Mouse (Mus musculus): ENCODE data around the gene Dnal1. TPM values are rescaled to one million over a fixed set of nuclear protein-coding genes. Genes with fewer than 3 reads are reported as not detected.

Dnal1 gene
- polyA plus RNA-seq, 1 experiment from 2014 or later, result 3.1 TPM

DNA sequence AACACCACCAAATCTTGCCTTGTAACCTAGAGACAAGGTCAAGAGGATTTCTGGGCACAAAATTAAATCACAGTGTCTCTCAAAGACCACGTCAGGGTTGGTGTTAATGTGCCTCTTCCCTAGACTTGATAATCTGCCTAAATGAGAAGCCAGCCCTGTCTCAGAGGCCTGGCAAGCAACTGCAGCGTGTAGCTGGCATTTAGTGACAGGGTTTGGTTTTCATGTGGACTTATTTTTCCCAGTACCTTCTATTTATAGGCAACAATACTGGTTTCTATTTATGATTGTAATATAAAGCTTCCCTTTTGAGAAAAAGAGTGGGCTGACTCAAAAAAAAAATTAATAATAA, 41.3 kb downstream of the Dnal1 start:
- Histone ChIP-seq H3K27ac (ENCODE audit: low read length) (no peak overlapping the region), H3K4me1 (ENCODE audit: insufficient read depth, low read depth, low read length) (no peaks in the 10 kb centered on the region), H3K4me2 (replicated peaks; ENCODE audit: low read depth, low read length) (no peak overlapping the region), H3K9me3 (ENCODE audit: low read length) (no peaks in the 10 kb centered on the region), H3K9ac (replicated peaks; ENCODE audit: low read depth) (no peak overlapping the region), H3K36me3 (ENCODE audit: insufficient read depth, low read length) (peaks cover 43% of the 10 kb centered on the region), H3K27me3 (replicated peaks; ENCODE audit: insufficient read depth, low read length) (no peaks in the 10 kb centered on the region), H3K4me3 (ENCODE audit: low read depth, low read length) (no peak overlapping the region)
- WGBS, result 67% methylated on average over 2 of the region's 2 CpGs
- DNase-seq (ENCODE audit: low spot score) (no peak), ATAC-seq (no peak)
- no peak for TF ChIP-seq EP300 (IDR thresholded peaks at IDR 0.05)
- TF ChIP-seq CTCF (IDR thresholded peaks at IDR 0.05), result no peak

DNA sequence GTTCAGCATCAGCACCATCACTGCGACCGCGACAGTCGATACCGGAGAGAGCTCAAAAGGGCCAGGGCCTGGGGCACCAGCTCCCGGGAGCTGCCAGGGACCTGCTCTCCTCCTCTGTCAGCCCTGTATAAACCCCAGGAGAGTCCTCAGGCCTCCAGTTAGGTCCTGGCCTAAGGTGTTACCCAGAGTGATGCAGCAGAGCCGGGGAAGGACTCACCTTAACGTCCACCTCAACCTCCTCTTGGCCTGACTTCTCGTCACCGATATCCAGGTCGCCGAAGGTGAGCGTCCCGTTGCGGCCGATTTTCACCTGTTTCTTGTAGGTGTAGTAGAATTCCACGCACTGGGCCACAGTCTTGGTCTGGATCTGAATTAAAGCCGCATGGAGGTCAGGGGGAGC, 42.0 kb downstream of the Dnal1 start:
- Histone ChIP-seq H3K4me2 (replicated peaks; ENCODE audit: low read depth, low read length) (no peak overlapping the region), H3K4me3 (ENCODE audit: low read depth, low read length) (no peak overlapping the region), H3K4me1 (ENCODE audit: insufficient read depth, low read depth, low read length) (no peaks in the 10 kb centered on the region), H3K9me3 (ENCODE audit: low read length) (no peaks in the 10 kb centered on the region), H3K27me3 (replicated peaks; ENCODE audit: insufficient read depth, low read length) (no peaks in the 10 kb centered on the region), H3K9ac (replicated peaks; ENCODE audit: low read depth) (no peak overlapping the region), H3K27ac (ENCODE audit: low read length) (no peak overlapping the region), H3K36me3 (ENCODE audit: insufficient read depth, low read length) (peaks cover 46% of the 10 kb centered on the region)
- DNase-seq (ENCODE audit: low spot score) (no peak), ATAC-seq (no peak)
- TF ChIP-seq EP300 (IDR thresholded peaks at IDR 0.05), result no peak
- no peak for TF ChIP-seq CTCF (IDR thresholded peaks at IDR 0.05)
- WGBS, result 97% methylated on average over 18 of the region's 18 CpGs

DNA sequence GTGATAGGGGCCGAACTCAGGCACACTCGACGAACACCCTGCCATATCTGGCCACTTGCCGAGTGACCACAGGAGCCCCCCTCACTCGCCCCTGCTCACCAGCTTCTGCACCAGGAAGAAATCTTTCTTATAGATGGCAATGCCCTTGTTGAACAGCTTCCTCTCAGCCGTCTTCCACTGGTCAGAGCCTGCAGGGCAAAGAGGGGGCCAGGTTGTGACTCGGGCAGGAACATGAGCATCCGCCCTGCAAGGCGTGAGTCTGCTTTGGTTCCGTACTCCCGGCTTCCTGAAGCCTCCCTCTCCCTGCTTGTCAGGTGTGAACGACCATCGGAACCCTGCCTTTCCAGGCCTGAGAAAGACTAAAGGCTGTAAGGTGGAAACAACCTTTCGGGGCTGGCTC, 44.0 kb downstream of the Dnal1 start:
- Histone ChIP-seq H3K4me3 (ENCODE audit: low read depth, low read length) (no peak overlapping the region), H3K4me2 (replicated peaks; ENCODE audit: low read depth, low read length) (no peak overlapping the region), H3K9ac (replicated peaks; ENCODE audit: low read depth) (no peak overlapping the region), H3K9me3 (ENCODE audit: low read length) (no peaks in the 10 kb centered on the region), H3K36me3 (ENCODE audit: insufficient read depth, low read length) (peaks cover 37% of the 10 kb centered on the region), H3K27me3 (replicated peaks; ENCODE audit: insufficient read depth, low read length) (no peaks in the 10 kb centered on the region), H3K27ac (ENCODE audit: low read length) (no peak overlapping the region), H3K4me1 (ENCODE audit: insufficient read depth, low read depth, low read length) (no peaks in the 10 kb centered on the region)
- DNase-seq (ENCODE audit: low spot score), result no peak
- ATAC-seq, result no peak
- TF ChIP-seq EP300 (IDR thresholded peaks at IDR 0.05) (no peak), CTCF (IDR thresholded peaks at IDR 0.05) (no peak)
- WGBS, result 88% methylated on average over 14 of the region's 14 CpGs

DNA sequence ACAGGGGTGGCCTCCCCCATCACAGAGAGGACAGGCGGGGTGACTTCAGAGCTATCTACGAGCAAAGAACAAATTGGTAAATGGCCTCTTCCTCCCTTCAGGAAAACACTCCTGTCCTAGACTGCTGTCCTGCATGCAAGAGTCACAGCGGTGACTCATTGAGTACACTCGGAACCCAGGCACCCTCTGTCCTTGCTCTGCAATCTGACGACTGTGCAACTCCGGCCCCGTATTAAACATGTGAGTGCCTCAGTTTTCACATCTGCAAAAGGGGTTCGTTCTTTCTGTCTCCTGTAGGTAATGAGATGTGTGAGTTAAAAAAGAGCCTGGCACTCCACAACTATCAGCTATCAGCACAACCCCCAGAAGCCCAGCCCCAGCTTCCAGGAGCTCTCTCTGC, 46.3 kb downstream of the Dnal1 start:
- Histone ChIP-seq H3K4me1 (ENCODE audit: insufficient read depth, low read depth, low read length) (peaks cover 5% of the 10 kb centered on the region; the same call in 1 of the 2 replicates), H3K9me3 (ENCODE audit: low read length) (no peaks in the 10 kb centered on the region), H3K27me3 (replicated peaks; ENCODE audit: insufficient read depth, low read length) (no peaks in the 10 kb centered on the region), H3K9ac (replicated peaks; ENCODE audit: low read depth) (no peak overlapping the region), H3K4me3 (ENCODE audit: low read depth, low read length) (no peak overlapping the region), H3K27ac (ENCODE audit: low read length) (no peak overlapping the region), H3K36me3 (ENCODE audit: insufficient read depth, low read length) (peaks cover 33% of the 10 kb centered on the region), H3K4me2 (replicated peaks; ENCODE audit: low read depth, low read length) (no peak overlapping the region)
- no peak for DNase-seq (ENCODE audit: low spot score)
- 94% methylated on average over 8 of the region's 8 CpGs for WGBS
- no peak for TF ChIP-seq EP300 (IDR thresholded peaks at IDR 0.05)
- TF ChIP-seq CTCF (IDR thresholded peaks at IDR 0.05), result no peak
- ATAC-seq, result no peak

DNA sequence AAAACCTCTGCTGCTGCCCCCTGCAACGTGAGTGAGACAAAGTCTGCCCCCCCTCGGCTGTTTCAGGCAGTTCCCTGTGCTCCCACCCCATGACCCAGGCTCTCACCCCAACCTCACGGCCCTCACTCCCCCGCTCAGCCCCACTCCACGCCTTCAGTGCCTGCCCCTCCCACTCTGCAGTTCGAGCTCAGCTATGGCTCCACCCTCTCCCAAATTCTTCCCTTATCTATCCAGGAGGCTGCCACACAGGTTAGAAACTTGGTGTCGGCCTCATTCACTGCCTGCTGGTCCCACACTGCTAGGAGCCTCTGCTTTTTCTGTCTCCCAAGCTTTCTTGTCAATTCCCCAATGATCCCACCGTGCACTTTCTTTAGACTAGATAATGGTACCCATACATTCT, 47.0 kb downstream of the Dnal1 start:
- Histone ChIP-seq H3K27me3 (replicated peaks; ENCODE audit: insufficient read depth, low read length) (no peaks in the 10 kb centered on the region), H3K36me3 (ENCODE audit: insufficient read depth, low read length) (peaks cover 30% of the 10 kb centered on the region), H3K4me2 (replicated peaks; ENCODE audit: low read depth, low read length) (no peak overlapping the region), H3K4me3 (ENCODE audit: low read depth, low read length) (no peak overlapping the region), H3K9me3 (ENCODE audit: low read length) (no peaks in the 10 kb centered on the region), H3K27ac (ENCODE audit: low read length) (no peak overlapping the region), H3K9ac (replicated peaks; ENCODE audit: low read depth) (no peak overlapping the region), H3K4me1 (ENCODE audit: insufficient read depth, low read depth, low read length) (peaks cover 10% of the 10 kb centered on the region; the same call in 1 of the 2 replicates)
- WGBS, result 36% methylated on average over 8 of the region's 8 CpGs
- DNase-seq (ENCODE audit: low spot score) (no peak), ATAC-seq (peak; percentile 42)
- TF ChIP-seq EP300 (IDR thresholded peaks at IDR 0.05), result no peak
- TF ChIP-seq CTCF (IDR thresholded peaks at IDR 0.05), result no peak

DNA sequence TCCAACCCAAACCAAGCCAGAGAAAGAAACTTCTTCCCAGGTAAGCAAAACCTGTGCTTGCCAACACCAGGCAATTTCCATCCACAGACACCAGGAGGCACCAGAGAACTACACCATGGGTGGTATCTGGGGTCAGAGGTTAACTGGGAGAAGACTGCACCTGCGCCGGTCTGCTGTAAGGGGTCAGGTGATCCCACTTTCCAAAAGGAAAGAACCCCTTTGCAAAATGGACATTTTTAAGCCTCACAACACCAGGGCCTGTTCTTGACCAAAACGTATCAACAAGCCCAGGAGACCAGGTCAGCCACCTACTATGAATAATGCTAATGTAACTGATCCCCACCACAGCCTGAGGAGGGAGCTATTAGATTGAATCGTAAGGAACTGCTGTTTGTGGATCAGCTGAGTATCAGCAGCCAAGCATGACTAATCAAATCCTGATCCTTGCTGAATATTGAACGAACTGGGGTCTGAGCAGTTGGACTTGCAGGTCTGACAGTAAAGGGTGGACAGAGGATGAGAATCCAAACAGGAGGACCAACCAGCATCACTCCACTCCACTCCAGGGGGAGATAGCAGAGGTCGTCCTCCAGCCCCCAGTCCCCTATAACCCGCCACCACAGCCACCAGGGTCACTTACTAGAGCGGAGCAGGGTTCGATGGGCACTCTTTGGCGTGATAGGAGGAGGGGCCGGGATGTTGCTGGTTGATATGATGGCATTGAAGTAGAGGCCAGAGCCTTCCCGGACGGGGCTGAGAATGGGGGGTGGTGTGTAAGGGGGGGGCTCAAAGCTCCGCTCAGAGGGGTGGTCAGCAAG, 47.7 kb downstream of the Dnal1 start:
- Histone ChIP-seq H3K4me3 (ENCODE audit: low read depth, low read length) (no peak overlapping the region), H3K27ac (ENCODE audit: low read length) (0 out of 2 replicates have a peak overlapping the region, but pooled peaks have one; percentile 32), H3K9ac (replicated peaks; ENCODE audit: low read depth) (no peak overlapping the region), H3K36me3 (ENCODE audit: insufficient read depth, low read length) (peaks cover 23% of the 10 kb centered on the region), H3K9me3 (ENCODE audit: low read length) (no peaks in the 10 kb centered on the region), H3K4me2 (replicated peaks; ENCODE audit: low read depth, low read length) (no peak overlapping the region), H3K27me3 (replicated peaks; ENCODE audit: insufficient read depth, low read length) (no peaks in the 10 kb centered on the region), H3K4me1 (ENCODE audit: insufficient read depth, low read depth, low read length) (peaks cover 10% of the 10 kb centered on the region; the same call in 1 of the 2 replicates)
- no peak for TF ChIP-seq EP300 (IDR thresholded peaks at IDR 0.05)
- TF ChIP-seq CTCF (IDR thresholded peaks at IDR 0.05), result peak; percentile 76
- DNase-seq (ENCODE audit: low spot score) (peak; percentile 76), ATAC-seq (peak; percentile 34; the same call in 1 of the 2 replicates)
- WGBS, result 74% methylated on average over 14 of the region's 14 CpGs
